Mouse (Mus musculus) cerebellum, adult 11-12 months (tissue): ENCODE results near the gene Phb.
"Not testable (repeated sequence)": the region's sequence is repeated elsewhere in the genome, so short reads cannot be mapped to it uniquely, and the experiment has no call there.

Experiments used
- DNase-seq: peaks from one replicate; pipeline ENCODE4 v3.0.0; 2022

The Phb gene

DNA sequence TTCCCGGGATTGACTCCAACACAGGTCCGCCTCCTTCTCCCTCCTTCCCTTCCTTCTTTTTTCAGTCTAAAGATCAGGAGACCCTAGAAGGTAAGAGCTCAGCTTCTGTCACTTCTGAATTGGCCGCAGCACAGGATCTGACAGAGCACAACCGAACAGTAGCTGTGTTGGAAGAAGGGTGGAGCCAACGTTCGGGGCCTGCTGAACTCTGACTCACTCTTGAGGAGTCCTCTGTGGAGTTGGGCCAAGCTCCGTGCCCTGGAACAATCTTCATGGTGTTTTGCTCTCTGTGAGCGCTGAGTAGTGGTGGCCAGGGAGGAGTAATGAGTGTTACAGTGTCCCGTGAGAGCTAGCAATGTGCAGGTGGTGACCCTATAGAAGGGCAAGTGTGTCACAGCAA lies 15.8 kb upstream of the Phb start:
- DNase-seq: no peak

DNA sequence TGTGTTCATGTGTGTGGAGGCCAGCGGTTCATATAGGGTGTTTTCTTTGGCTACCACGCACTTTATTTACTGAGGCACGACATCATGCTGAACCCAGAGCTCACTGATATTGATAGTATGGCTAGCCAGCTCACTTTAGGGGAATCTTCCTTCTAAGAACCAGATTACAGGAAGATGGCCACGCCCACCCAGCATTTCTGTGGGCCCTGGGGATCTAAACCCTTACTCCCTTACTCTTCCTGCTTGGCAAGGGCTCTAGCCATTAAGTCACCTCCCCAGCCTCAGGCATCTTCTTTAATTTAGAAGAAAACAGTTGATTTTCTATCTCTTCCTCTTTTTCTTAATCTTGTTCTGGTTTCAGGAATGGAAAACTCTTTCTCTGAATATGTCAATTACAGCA lies 9.3 kb upstream of the Phb start:
- no peak for DNase-seq

DNA sequence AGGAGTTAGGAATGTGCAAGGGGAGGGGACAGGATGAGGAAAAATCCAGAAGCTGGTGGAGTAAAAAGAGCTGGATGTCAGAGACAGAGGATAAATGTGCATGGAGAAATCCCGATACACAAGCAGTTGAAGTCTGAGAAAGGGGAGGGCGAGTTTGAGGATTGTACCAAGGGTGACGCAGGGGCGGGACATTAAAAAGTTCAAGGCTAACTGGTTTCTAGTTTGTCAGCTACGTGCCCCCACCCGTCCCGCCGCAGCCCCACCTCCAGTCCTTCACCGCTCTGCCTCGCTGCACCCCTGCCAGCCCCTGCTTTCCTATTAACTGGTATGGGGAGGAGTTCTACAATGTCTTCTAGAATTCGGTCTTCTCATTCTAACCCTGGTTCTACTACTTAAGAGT lies 420 bp downstream of the Phb start:
- no peak for DNase-seq

- not testable (repeated sequence) for DNase-seq
Measured at GRCm38 (mm10) chr11:95668086-95668485, 1.3 kb downstream of the Phb start.

DNA sequence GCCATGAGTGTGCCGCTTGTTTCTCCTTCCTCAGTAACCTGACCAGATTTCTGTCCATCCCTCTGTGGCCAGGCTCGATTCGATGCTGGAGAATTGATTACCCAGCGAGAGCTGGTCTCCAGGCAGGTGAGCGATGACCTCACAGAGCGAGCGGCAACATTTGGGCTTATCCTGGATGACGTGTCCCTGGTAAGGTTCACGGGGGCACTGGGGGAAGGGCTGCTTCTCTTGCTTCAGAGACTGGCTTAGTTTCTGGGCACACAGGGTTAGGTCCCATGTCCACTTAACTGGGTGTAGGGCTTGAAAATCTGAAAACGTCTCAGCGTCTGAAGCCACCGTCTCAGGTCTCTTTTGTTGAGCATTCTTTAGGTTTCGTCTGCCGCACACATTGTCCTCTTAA lies 8.7 kb downstream of the Phb start:
- no peak for DNase-seq

DNA sequence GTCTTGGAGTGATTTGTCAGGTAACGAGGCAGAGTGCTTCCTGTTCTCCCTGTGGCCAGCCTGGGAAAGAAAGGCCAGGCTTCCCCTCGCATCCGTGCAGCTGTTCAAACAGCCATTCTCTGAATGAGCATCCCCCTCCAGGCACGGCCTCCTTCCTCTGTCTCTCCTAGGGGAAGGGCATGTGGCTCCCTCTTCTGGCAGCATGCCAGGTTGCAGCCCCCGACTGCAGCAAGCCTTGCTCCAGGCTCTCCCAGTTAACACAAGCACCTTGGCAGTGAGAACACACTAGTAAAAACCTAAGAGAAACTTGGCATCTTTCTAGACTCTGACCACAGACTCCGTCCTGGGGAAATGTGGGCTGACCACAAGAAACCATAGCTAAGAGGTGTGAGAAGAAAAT lies 9.6 kb downstream of the Phb start:
- DNase-seq: no peak

GRCm38 (mm10) chr11:95677925-95678701 lies 11.4 kb downstream of the Phb start:
- no peak for DNase-seq

GRCm38 (mm10) chr11:95681995-95682601 lies 15.3 kb downstream of the Phb start:
- DNase-seq: no peak

DNA sequence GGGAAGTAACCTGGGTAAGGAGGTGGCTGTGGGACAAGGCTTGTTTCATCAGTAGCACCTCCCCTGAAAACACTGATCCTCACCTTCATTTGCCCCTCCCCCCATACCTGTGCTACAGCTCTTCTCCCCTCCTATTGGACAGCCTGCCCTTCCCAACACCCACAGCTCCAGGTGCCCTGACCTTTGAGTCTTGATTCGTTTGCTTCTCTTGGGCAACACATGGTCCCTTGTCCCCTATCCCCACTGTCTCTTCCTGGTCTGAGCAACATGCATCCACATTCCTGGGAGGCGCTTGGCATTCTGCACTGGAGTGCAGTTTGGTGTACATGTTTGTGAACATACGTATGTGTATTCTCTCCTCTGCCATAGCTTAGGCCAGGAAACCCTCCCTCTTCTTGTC lies 16.2 kb downstream of the Phb start:
- DNase-seq: no peak

DNA sequence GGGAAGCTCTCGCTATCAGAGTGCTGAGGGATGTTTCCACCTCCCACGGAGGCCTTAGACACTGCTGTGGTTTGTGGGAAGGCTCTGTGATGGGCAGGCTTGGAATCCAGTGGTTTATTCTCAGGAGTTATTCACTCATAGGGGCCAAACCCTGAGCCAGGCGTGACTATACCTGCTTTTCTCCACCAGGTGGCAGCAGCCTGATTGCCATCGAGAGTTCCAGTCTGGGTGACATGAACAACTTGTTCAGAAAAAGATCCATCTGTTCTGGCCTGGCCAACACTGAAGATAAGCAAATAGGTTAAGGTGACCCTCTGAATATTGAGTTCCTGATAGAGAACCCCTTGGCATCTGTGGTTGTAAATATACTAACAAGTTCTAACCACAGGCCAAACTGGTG lies 19.3 kb downstream of the Phb start:
- peak; percentile 59 for DNase-seq

DNA sequence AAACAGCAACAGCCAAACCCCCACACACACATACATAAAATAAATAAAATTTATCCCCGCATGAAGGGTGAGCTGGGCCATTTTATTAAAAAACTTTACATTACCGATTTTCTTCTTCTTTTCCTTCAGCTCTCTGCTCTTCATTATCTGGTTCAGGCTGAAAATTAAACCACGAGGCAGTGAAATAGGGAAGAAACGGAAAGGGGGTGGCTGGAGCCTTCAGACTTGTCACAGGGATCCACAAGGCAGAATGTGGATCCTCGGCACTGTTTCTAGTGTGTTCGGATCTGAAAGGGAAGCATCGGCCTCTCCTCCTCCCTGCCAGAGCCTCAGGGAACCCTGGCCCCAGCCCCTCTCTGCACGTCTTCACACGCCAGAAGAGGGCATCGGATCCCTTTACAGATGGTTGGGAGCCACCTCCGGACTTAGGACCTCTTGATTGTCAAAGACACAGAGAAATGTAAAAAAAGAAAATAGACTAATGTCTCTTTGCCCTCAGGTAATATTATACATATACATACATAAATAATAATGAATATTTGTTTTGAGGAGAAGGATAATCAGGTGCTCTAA lies 20.4 kb downstream of the Phb start:
- no peak for DNase-seq

DNA sequence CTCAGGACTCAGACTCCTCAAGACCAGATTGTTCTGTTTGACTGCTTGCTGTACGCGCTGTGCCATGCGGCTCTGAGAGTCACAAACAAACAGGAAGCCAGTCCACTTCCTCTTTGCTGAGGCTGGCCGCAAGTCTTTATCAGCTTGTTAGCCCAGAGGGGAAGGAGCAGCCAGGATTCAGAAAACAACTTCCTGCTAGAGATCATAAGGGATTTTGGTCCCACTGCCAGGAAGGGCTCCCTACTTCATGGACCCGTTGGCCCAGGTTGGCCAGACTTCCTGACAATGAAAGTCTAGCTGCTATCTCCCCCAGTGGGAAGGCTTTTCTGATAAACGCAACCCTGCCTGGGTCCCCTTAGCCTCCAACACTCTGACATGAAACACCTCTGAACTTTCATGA lies 21.8 kb downstream of the Phb start:
- no peak for DNase-seq

- no peak for DNase-seq
Measured at GRCm38 (mm10) chr11:95688981-95689380, 22.2 kb downstream of the Phb start.

DNA sequence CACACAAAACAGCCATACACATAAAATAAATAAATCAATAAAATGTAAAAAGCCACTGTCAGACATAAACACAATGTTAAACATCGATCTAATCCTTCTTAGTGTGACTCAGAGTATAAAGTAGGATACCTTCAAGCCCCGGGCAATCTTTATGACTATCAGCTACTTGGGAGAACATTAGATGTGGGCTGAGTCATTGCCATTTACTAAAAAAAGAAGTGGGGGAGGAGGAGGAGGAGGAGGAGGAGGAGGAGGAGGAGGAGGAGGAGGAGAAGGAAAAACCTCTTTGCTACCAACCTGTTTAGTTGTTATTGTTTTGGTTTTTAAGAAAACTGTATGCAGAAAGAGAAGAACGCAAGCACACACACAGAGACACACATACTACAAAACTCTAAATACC lies 22.8 kb downstream of the Phb start:
- no peak for DNase-seq

DNA sequence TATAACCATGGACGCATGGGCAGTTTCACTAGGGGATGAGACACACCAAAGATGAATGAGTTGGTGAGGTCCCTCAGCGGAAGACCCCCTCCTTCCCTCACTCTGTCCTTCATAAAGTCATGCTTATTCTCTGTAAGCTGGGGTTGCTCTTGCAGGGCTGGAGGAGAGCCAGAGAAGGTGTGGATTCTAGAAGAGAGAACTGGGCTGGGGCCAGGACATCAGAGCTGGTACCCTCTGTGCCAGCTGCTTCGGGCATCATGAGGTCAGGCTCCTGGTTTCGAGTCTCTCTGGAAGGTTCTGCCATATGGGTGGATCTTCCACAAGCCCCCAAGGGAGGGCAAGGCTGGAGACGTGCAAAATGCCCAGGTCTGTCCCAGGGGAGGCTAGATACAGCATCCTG lies 31.8 kb downstream of the Phb start:
- no peak for DNase-seq

- DNase-seq: no peak
Measured at GRCm38 (mm10) chr11:95700778-95701739, 34.3 kb downstream of the Phb start.

- DNase-seq: no peak
Measured at GRCm38 (mm10) chr11:95704032-95704969, 37.5 kb downstream of the Phb start.

DNA sequence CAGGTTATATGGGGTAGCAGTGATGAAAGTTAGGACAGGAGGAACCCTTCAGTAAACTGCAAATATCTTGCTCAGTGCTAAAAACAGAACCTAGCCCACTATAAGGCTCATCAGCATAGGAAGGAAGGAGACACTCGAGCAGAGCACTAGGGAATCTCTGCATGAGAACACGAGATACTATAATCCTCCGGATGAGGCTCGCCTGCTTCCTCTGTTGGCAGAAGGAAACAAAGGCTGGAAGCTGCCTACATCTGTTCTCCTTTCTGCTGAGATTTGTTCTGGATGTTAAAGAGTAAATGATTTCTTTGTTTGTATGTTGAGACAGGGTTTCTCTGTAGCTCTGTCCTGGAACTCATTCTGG lies 38.2 kb downstream of the Phb start:
- no peak for DNase-seq

GRCm38 (mm10) chr11:95709534-95710040 lies 42.8 kb downstream of the Phb start:
- no peak for DNase-seq

DNA sequence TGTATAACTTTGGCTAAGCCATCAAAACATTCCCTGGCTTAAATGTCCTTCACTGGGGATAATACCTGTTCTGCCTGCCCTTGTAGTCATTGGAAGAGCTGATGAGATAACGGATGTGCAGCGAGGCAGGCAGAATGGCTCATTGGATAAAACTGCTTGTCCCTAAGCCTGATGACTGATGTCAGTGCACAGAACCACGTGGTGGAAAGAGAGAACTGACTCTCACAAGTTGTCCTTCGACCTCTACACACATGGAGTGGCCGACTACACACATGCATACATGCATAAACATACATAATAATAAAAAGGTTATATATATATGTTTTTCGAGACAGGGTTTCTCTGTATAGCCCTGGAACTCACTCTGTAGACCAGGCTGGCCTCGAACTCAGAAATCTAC lies 43.7 kb downstream of the Phb start:
- DNase-seq: no peak

- DNase-seq: peak; percentile 52
Measured at GRCm38 (mm10) chr11:95712085-95712562, 45.4 kb downstream of the Phb start.
